Mouse (Mus musculus) spleen, adult 2 months (tissue): Measurements from ENCODE around the gene 1700013G24Rik. TPM values are rescaled to one million over a fixed set of nuclear protein-coding genes. Genes with fewer than 3 reads are reported as not detected.
"Not testable (repeated sequence)": the region's sequence is repeated elsewhere in the genome, so short reads cannot be mapped to it uniquely, and the experiment has no call there.

ENCODE experiments used
- DNase-seq, 2 experiments: peaks; one replicate each; pipeline versions ENCODE4 v3.0.0 to v3.0.0-alpha.2; 2012 to 2021; ENCODE audit warnings: low spot score in 2 of 2, low read depth in 1 of 2
- H3K27ac ChIP-seq: fragments of 200-500 bp; 2 replicates; pipeline ENCODE4 v1.5.1; 2012; ENCODE audit warnings: low read length, inconsistent platforms; ENCODE audit not compliant: insufficient read depth
- H3K27me3 ChIP-seq: fragments of 200-500 bp; 2 replicates; pipeline ENCODE4 v1.6.1; 2012; ENCODE audit warnings: mild to moderate bottlenecking, moderate library complexity, low read length, inconsistent platforms; ENCODE audit not compliant: control insufficient read depth, insufficient read depth
- H3K36me3 ChIP-seq: fragments of 200-500 bp; 2 replicates; pipeline ENCODE4 v1.6.1; 2012; ENCODE audit warnings: mild to moderate bottlenecking, low read length, inconsistent platforms; ENCODE audit not compliant: control insufficient read depth, insufficient read depth
- H3K4me1 ChIP-seq: fragments of 200-500 bp; 2 replicates; pipeline ENCODE4 v1.6.1; 2011; ENCODE audit warnings: inconsistent platforms; ENCODE audit not compliant: control insufficient read depth, insufficient read depth, insufficient read length
- H3K4me3 ChIP-seq: fragments of 200-500 bp; 2 replicates; pipeline ENCODE4 v1.5.1; 2011; ENCODE audit warnings: mild to moderate bottlenecking, inconsistent platforms; ENCODE audit not compliant: insufficient read depth, insufficient read length; ENCODE audit errors: extremely low read depth
- CTCF ChIP-seq: fragments of 200-500 bp; IDR thresholded peaks from 2 replicates; pipeline ENCODE4 v1.5.1; 2011; ENCODE audit warnings: mild to moderate bottlenecking, inconsistent platforms; ENCODE audit not compliant: insufficient read depth, insufficient read length, insufficient replicate concordance; ENCODE audit errors: extremely low read depth
- POLR2A ChIP-seq: fragments of 200-500 bp; IDR thresholded peaks from 2 replicates; pipeline ENCODE4 v1.6.1; 2011; ENCODE audit warnings: low read depth, low read length, inconsistent platforms
- WGBS: fragments of 180-500 bp; shearing (Covaris S2); methylation state at CpG from one replicate; pipeline ENCODE4 v1.1.7; 2018; 5-methylcytosine and 5-hydroxymethylcytosine counted together
- polyA plus RNA-seq: library from polyadenylated mRNA; depleted of rRNA; stranded (reverse); fragments of >200 nt; gene quantifications from 2 replicates; pipeline ENCODE4 v1.2.3, GENCODE M21; 2012; rRNA removed

The 1700013G24Rik gene
- not detected in 2 replicates for polyA plus RNA-seq

GRCm38 (mm10) chr4:137453234-137453767, at the start of gene 1700013G24Rik:
Gene 1700013G24Rik, plus strand, starts transcription at chr4:137453284.
- no peak for DNase-seq
- TF ChIP-seq CTCF (no peak), POLR2A (no peak)
- Histone ChIP-seq H3K27ac (no peak within 1 kb of the TSS), H3K27me3 (no peaks in the 10 kb centered on the region), H3K4me1 (no peaks in the 10 kb centered on the region), H3K4me3 (no peak within 1 kb of the TSS), H3K36me3 (no peaks in the 10 kb centered on the region)
- 87% methylated on average over 8 of the region's 8 CpGs for WGBS

DNA sequence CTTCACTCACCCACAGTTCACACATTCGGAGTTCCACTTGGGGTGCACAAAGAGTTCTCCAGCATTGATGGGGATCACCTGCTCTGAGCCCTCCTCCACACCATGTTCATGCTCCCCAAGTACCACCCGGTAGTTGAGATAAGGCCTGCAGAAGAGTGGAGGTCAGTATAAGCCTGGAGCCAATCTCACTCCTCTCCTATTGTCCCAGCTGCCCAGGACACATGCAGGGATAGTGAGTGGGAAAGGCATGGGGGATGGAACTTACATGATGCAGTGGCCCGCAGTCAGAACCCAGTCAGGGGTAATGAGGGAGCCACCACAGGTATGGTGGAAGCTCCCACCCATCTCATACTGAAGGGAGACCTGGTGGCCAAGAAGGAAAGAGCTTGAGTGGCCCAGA, 47.5 kb upstream of the 1700013G24Rik start:
- Histone ChIP-seq H3K4me1 (no peaks in the 10 kb centered on the region), H3K36me3 (no peaks in the 10 kb centered on the region), H3K4me3 (no peak overlapping the region), H3K27ac (no peak overlapping the region), H3K27me3 (no peaks in the 10 kb centered on the region)
- TF ChIP-seq POLR2A: no peak
- TF ChIP-seq CTCF: no peak
- no peak for DNase-seq
- 95% methylated on average over 3 of the region's 3 CpGs for WGBS

- Histone ChIP-seq H3K27me3 (no peaks in the 10 kb centered on the region), H3K36me3 (no peaks in the 10 kb centered on the region), H3K4me3 (no peak within 1 kb of the TSS), H3K4me1 (no peaks in the 10 kb centered on the region), H3K27ac (no peak within 1 kb of the TSS)
- no peak for DNase-seq
- TF ChIP-seq POLR2A (no peak), CTCF (no peak)
- 86% methylated on average over 5 of the region's 5 CpGs for WGBS
These were observed 43.4 kb upstream of the 1700013G24Rik start, which contains the start of gene Cela3a for GRCm38 (mm10) chr4:137409691-137410090. Gene Cela3a, minus strand, starts transcription at chr4:137409791.

- not testable (repeated sequence) for H3K27ac ChIP-seq, H3K4me3 ChIP-seq, H3K36me3 ChIP-seq, H3K4me1 ChIP-seq, DNase-seq, H3K27me3 ChIP-seq
- WGBS: 82% methylated on average over 7 of the region's 7 CpGs
These were observed 40.8 kb upstream of the 1700013G24Rik start for GRCm38 (mm10) chr4:137412185-137412709.

- no peak overlapping the region for H3K27ac ChIP-seq
- no peak for TF ChIP-seq CTCF
- no peak for TF ChIP-seq POLR2A
- no peaks in the 10 kb centered on the region for H3K36me3 ChIP-seq
- no peaks in the 10 kb centered on the region for H3K4me1 ChIP-seq
- no peaks in the 10 kb centered on the region for H3K27me3 ChIP-seq
- WGBS: 73% methylated on average over 1 of the region's 1 CpGs
- no peak overlapping the region for H3K4me3 ChIP-seq
- DNase-seq: no peak
These were observed 38.1 kb upstream of the 1700013G24Rik start for GRCm38 (mm10) chr4:137414936-137415335.

DNA sequence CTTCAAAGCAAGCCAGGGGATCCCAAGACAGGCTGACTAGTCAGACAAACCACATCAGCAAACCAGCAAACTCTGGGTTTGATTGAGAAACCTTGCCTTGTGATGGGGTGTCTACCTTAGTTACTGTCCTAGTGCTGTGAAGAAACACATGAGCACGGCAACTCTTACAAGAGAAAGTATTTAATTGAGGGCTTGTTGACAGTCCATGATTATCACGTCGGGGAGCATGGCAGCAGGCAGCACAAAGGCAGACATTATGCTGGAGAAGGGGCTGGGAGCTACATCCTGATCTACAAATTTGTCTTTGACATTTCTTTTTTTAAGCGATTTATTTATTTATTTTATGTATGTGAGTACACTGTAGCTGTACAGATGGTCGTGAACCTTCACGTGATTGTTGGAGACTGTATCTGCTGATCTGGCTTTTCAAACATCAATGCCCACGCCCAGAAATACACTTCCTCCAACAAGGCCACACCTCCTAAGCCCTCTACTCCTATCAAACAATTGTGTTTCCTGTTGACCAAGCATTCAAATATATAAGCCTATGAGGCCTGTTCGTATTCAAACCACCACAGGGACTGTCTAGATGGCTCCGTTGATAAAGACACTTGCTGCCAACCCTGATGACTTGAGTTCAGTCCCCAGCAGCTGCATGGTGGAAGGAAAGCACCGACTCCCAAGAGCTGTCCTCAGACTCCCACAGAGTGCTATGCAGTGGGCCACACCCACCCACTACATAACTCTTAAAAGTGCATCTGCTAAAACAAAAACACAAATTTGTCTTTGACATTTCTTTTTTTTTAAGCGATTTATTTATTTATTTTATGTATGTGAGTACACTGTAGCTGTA, 35.1 kb upstream of the 1700013G24Rik start:
- 61% methylated on average over 11 of the region's 11 CpGs for WGBS
- H3K27ac ChIP-seq: no peak overlapping the region
- DNase-seq: no peak
- H3K4me1 ChIP-seq: no peaks in the 10 kb centered on the region
- no peak overlapping the region for H3K4me3 ChIP-seq
- TF ChIP-seq CTCF (no peak), POLR2A (no peak)
- no peaks in the 10 kb centered on the region for H3K36me3 ChIP-seq
- H3K27me3 ChIP-seq: no peaks in the 10 kb centered on the region

DNA sequence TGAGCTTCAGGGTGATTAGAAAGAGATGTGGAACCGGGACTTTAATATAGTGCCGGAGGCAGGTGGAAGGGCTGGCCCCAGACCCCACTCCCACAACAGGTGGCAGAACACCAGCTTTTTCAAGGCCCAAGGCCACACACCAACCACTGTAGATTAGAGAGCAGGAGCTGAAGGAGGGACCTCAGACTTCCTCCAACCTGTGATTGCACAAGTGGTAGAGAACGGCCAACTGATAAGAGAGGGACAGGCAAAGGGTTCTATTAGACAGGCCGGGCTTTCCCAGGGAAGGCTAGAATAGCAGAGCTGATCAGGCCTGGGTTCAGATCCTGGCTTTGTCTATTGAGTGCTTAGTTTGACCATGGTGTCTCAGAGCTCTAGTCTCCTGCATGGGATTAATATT, 22.6 kb upstream of the 1700013G24Rik start, which contains the start of gene Cela3b:
Cela3b (minus strand) TSS at position 39 of the 400 bp plus-strand sequence.
- no peak for DNase-seq
- WGBS: 70% methylated on average over 4 of the region's 4 CpGs
- H3K27ac ChIP-seq: no peak within 1 kb of the TSS
- H3K4me1 ChIP-seq: no peaks in the 10 kb centered on the region
- no peak within 1 kb of the TSS for H3K4me3 ChIP-seq
- no peak for TF ChIP-seq POLR2A
- no peaks in the 10 kb centered on the region for H3K27me3 ChIP-seq
- H3K36me3 ChIP-seq: no peaks in the 10 kb centered on the region

DNA sequence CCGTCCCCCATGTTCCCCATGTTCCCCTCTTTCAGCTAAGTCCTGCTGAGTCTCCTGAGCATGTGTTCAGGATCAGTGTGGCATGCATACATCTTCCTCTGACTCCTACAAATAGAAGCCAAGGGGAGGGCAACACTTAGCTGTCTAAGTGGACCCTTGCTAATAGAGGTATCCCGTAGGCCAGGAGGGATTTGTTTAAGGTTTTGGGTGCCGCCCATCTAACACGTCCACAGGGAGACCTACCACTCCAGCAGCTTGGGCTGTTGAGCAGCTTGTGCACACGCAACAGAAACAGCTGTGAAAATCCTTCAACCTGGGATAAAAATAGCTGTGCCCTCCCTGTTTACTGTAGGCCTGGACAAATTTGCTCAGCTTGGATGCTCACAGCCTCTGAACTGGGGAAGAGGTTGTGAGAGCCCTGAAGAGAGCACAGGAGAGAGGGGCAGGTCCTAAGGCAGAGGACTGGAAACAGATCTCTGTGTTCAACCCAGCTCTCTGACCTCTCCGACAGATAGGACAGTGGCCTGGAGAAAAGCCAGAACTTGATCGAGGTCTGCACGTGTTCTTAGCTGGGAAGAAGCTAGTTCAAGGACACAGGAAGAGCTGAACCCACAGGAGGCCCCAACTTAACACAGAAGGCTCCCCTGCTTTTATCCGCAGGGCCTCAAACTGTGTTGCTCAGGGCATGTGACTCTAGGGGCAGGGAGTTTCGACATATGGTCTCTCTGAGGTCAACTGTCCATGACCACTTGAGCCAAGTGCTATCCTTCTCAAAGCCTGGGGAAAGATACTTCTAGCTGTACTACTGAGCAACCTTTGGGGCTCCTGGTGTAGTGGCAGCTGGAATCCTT, 20.2 kb upstream of the 1700013G24Rik start:
- H3K4me3 ChIP-seq, H3K36me3 ChIP-seq, H3K27ac ChIP-seq, DNase-seq, H3K27me3 ChIP-seq, H3K4me1 ChIP-seq: not testable (repeated sequence)
- WGBS: 70% methylated on average over 10 of the region's 10 CpGs
